Mouse (Mus musculus): Measurements from ENCODE around the gene Fut7. TPM values are rescaled to one million over a fixed set of nuclear protein-coding genes. Genes with fewer than 3 reads are reported as not detected.

Fut7 gene
- polyA plus RNA-seq, 1 experiment from 2014 or later = not detected

DNA sequence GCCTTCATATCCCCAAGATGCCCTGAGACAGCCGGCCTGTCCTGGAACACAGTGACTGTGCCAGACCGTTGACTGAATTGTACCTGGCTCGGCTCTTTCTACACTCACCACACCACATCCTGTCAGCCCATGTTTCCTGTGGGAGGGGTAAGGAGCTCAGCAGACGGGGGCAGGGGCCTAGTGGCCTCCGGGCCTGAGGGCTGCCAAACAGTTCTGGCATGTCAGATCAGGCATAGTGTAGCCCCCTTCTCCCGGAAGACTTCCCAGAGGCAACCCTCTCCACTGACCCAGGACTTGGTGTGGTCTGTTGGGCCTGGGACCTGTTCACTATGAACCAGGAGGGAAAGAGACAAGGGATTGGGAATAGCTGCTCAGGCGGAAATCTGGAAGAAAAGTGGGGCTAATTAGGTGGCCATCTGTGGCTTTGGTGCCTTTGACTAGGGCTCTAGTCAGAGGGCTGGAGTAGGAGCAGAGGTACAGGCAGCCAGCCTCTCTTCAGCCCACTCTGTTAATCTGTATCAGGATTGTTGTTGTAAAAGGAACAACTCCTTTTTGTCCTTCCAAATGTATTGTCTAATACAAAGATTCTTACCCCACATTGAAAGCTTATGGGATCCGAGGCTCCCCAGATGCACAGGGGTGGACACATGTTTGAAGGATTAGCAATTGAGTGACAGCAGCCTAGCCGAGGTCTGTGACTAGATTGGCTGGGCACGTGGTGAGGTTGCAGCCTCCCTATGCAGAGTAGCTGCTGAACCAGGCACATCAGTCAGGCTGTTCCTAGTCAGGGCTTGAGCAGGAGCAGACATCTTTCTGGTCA, 43.0 kb downstream of the Fut7 start:
- ATAC-seq (replicated peaks; ENCODE audit: insufficient number of reproducible peaks, low FRiP score, low TSS enrichment, low read depth) = no peak
- WGBS = 35% methylated on average over 10 of the region's 10 CpGs
- Histone ChIP-seq H3K4me1 (ENCODE audit: control insufficient read depth, insufficient read depth, low read length) (no peaks in the 10 kb centered on the region), H3K27ac (replicated peaks; ENCODE audit: low read depth, low read length) (no peak overlapping the region), H3K9ac (replicated peaks; ENCODE audit: low read length) (no peak overlapping the region), H3K4me2 (ENCODE audit: low read depth, low read length) (no peak overlapping the region), H3K9me3 (replicated peaks; ENCODE audit: control insufficient read depth, low read length) (no peaks in the 10 kb centered on the region), H3K27me3 (ENCODE audit: control insufficient read depth, insufficient read depth, low read length) (no peaks in the 10 kb centered on the region), H3K36me3 (replicated peaks; ENCODE audit: control insufficient read depth, insufficient read depth, low read depth, low read length) (no peaks in the 10 kb centered on the region), H3K4me3 (ENCODE audit: low read depth, low read length) (no peak overlapping the region)
- DNase-seq (ENCODE audit: low spot score) = no peak

DNA sequence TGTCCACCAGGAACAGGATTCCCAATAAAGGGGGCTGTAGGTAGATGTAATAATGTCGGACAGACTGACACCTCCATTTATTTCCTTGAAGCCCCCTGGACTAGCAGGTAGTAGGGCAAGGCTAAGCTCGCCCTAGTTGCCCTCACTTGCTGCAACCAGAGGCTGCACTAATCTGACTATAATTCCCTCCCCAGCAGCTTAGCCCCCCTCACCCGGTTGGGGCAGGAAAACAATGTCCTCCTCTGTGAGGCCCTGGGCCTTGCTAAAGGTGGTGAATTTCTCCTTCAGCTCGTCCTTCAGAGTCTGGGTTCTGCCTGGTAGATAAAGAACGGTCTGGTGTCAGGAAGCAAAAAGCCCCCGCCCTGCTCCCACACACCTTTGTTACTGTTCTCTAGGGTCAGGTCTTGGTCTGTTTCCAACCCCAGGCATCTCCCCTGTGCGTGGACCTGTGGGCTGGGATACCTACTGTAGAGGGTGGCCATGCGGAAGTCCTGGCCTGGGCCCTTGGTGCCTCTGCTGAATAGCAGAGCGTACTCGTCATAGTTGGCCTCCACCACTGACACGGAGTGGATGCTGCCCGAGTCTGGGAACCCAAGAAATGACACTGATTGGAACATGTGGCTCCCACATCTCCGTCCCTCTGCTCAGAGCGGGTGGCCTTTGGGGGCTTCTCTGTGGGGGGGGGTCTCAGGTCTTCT, 44.7 kb downstream of the Fut7 start:
- H3K4me2 ChIP-seq (ENCODE audit: low read depth, low read length) = no peak overlapping the region
- ATAC-seq (replicated peaks; ENCODE audit: insufficient number of reproducible peaks, low FRiP score, low TSS enrichment, low read depth) (no peak), DNase-seq (ENCODE audit: low spot score) (no peak)
- H3K27ac ChIP-seq (replicated peaks; ENCODE audit: low read depth, low read length) = no peak overlapping the region
- H3K4me3 ChIP-seq (ENCODE audit: low read depth, low read length) = no peak overlapping the region
- H3K9ac ChIP-seq (replicated peaks; ENCODE audit: low read length) = no peak overlapping the region
- H3K36me3 ChIP-seq (replicated peaks; ENCODE audit: control insufficient read depth, insufficient read depth, low read depth, low read length) = no peaks in the 10 kb centered on the region
- WGBS = 75% methylated on average over 14 of the region's 14 CpGs
- no peaks in the 10 kb centered on the region for H3K4me1 ChIP-seq (ENCODE audit: control insufficient read depth, insufficient read depth, low read length)
- H3K9me3 ChIP-seq (replicated peaks; ENCODE audit: control insufficient read depth, low read length) = no peaks in the 10 kb centered on the region
- no peaks in the 10 kb centered on the region for H3K27me3 ChIP-seq (ENCODE audit: control insufficient read depth, insufficient read depth, low read length)

DNA sequence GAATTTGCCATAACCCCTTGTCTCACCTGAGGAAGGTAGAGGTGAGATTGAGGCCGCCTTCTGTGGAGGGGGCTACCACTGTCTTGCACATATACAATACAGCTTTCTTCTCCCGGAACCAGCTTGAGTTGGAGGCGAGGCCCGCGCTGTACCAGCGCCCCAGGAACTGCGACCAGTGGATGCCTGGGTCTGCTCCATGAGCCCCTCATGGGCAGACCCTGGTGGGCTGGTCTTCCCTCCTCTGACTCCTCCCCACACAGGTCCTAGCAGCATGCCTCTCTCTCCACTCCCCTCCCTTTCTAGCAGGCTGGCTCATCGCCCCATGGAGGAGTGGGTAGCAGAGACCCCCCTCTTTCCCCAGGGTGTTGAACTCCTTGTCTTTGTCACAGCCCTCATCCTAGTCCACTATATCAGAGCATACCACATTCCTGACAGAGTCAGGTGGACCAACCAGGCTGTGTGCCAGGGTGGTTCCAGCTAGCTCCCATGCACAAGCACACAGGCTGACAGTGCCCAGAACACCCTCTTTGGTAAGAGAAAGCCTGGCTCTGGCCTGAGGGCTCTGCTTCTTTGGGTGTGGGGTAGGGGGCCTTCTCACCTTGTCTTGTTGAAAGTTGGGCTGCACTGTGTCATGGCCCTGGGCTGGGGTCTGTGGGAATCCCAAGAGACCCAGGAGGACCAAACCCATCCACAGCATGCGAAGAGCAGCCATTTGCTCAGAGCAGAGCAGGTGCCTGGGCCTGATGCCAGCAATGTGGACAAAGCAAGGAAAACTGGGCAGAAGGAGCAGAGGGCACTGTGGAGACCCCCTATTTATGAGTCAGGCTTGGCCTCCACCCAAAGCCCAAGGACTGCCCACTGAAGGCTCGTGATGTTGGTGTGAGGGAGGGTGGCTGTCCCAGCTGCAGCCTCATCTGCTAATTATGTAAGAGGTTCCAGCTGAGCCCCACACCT, 46.2 kb downstream of the Fut7 start:
- no peak overlapping the region for H3K4me3 ChIP-seq (ENCODE audit: low read depth, low read length)
- H3K9me3 ChIP-seq (replicated peaks; ENCODE audit: control insufficient read depth, low read length) = no peaks in the 10 kb centered on the region
- H3K4me2 ChIP-seq (ENCODE audit: low read depth, low read length) = no peak overlapping the region
- DNase-seq (ENCODE audit: low spot score) (no peak), ATAC-seq (replicated peaks; ENCODE audit: insufficient number of reproducible peaks, low FRiP score, low TSS enrichment, low read depth) (peak; percentile 27; the same call in 1 of the 2 replicates)
- H3K9ac ChIP-seq (replicated peaks; ENCODE audit: low read length) = no peak overlapping the region
- H3K36me3 ChIP-seq (replicated peaks; ENCODE audit: control insufficient read depth, insufficient read depth, low read depth, low read length) = no peaks in the 10 kb centered on the region
- H3K27me3 ChIP-seq (ENCODE audit: control insufficient read depth, insufficient read depth, low read length) = no peaks in the 10 kb centered on the region
- no peak overlapping the region for H3K27ac ChIP-seq (replicated peaks; ENCODE audit: low read depth, low read length)
- 78% methylated on average over 10 of the region's 10 CpGs for WGBS
- H3K4me1 ChIP-seq (ENCODE audit: control insufficient read depth, insufficient read depth, low read length) = no peaks in the 10 kb centered on the region

DNA sequence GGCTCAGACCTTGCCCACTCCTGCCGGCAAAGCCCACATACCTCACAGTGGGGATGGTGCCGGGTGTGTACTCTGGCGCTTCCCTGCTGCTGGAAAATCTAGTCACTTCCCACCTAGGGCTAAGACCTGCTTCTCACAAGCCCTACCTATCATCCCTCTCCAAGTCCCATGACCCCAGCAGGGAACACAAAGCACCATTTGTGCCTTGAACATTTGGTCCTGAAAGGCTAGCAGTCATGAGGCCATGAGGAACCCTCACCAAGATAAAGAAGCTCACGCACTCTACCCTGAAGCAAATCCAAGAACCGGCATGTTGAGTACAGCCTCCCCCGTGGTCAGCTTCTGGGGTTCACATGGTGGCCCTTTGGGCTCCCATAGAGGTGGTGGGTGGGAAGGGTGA, 46.9 kb downstream of the Fut7 start, which contains the start of gene Ptgds:
Ptgds (minus strand) TSS at position 78 of the 400 bp plus-strand sequence.
- no peaks in the 10 kb centered on the region for H3K36me3 ChIP-seq (replicated peaks; ENCODE audit: control insufficient read depth, insufficient read depth, low read depth, low read length)
- H3K27me3 ChIP-seq (ENCODE audit: control insufficient read depth, insufficient read depth, low read length) = no peaks in the 10 kb centered on the region
- H3K9ac ChIP-seq (replicated peaks; ENCODE audit: low read length) = no peak within 1 kb of the TSS
- no peak within 1 kb of the TSS for H3K27ac ChIP-seq (replicated peaks; ENCODE audit: low read depth, low read length)
- no peak for ATAC-seq (replicated peaks; ENCODE audit: insufficient number of reproducible peaks, low FRiP score, low TSS enrichment, low read depth)
- DNase-seq (ENCODE audit: low spot score) = no peak
- WGBS = 46% methylated on average over 6 of the region's 6 CpGs
- no peak within 1 kb of the TSS for H3K4me3 ChIP-seq (ENCODE audit: low read depth, low read length)
- no peak within 1 kb of the TSS for H3K4me2 ChIP-seq (ENCODE audit: low read depth, low read length)
- H3K9me3 ChIP-seq (replicated peaks; ENCODE audit: control insufficient read depth, low read length) = no peaks in the 10 kb centered on the region
- no peaks in the 10 kb centered on the region for H3K4me1 ChIP-seq (ENCODE audit: control insufficient read depth, insufficient read depth, low read length)

DNA sequence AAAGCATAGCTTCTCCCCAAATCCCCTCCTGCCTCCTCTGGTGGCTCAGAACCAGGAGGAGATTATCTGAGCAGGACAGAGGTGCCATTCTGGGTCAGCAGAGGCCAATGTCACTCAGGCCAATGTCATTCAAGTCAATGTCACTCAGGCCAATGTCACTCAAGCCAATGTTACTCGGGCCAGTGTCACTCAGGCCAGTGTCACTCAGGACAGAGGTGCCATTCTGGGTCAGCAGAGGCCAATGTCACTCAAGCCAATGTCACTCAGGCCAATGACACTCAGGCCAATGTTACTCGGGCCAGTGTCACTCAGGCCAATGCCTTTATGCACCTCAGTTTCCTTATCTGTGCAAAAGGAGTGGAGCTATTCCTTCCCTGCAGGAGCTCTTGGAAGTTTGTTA, 49.5 kb downstream of the Fut7 start:
- 80% methylated on average over 2 of the region's 2 CpGs for WGBS
- no peaks in the 10 kb centered on the region for H3K9me3 ChIP-seq (replicated peaks; ENCODE audit: control insufficient read depth, low read length)
- H3K4me2 ChIP-seq (ENCODE audit: low read depth, low read length) = no peak overlapping the region
- H3K9ac ChIP-seq (replicated peaks; ENCODE audit: low read length) = no peak overlapping the region
- no peak overlapping the region for H3K4me3 ChIP-seq (ENCODE audit: low read depth, low read length)
- ATAC-seq (replicated peaks; ENCODE audit: insufficient number of reproducible peaks, low FRiP score, low TSS enrichment, low read depth) = no peak
- H3K27ac ChIP-seq (replicated peaks; ENCODE audit: low read depth, low read length) = no peak overlapping the region
- H3K4me1 ChIP-seq (ENCODE audit: control insufficient read depth, insufficient read depth, low read length) = no peaks in the 10 kb centered on the region
- H3K27me3 ChIP-seq (ENCODE audit: control insufficient read depth, insufficient read depth, low read length) = no peaks in the 10 kb centered on the region
- H3K36me3 ChIP-seq (replicated peaks; ENCODE audit: control insufficient read depth, insufficient read depth, low read depth, low read length) = no peaks in the 10 kb centered on the region
- DNase-seq (ENCODE audit: low spot score) = no peak

Small RNA genes lying within 50 kb of the gene (microRNA-seq; reads per million reads assigned to microRNA genes)
- gene Mir3087 (ENCODE audit: borderline number of aligned reads) = not detected

Other genes starting within 250 kb of the Fut7 start
- 16.8 and 17.0 TPM in 2 replicates for gene Nrarp, start 242.5 kb upstream of the Fut7 start, polyA plus RNA-seq (2014; fragmentation: Nextera tagmentation; extraction: Ambion mirVana)
- gene Tor4a, start 226.4 kb upstream of the Fut7 start, polyA plus RNA-seq (2014; fragmentation: Nextera tagmentation; extraction: Ambion mirVana) = 1.9 and 2.6 TPM in 2 replicates
- gene Nelfb, start 211.8 kb upstream of the Fut7 start, polyA plus RNA-seq (2014; fragmentation: Nextera tagmentation; extraction: Ambion mirVana) = 90.5 and 92.2 TPM in 2 replicates
- gene Stpg3, start 208.6 kb upstream of the Fut7 start, polyA plus RNA-seq (2014; fragmentation: Nextera tagmentation; extraction: Ambion mirVana) = not detected in 2 replicates
- 1.4 TPM in 1 of 2 replicates, not detected in the other for gene Fam166a, start 204.5 kb upstream of the Fut7 start, polyA plus RNA-seq (2014; fragmentation: Nextera tagmentation; extraction: Ambion mirVana)
- gene Tubb4b, start 198.6 kb upstream of the Fut7 start, polyA plus RNA-seq (2014; fragmentation: Nextera tagmentation; extraction: Ambion mirVana) = 456 and 490 TPM in 2 replicates
- gene Slc34a3, start 188.9 kb upstream of the Fut7 start, polyA plus RNA-seq (2014; fragmentation: Nextera tagmentation; extraction: Ambion mirVana) = not detected in 2 replicates
- not detected in 2 replicates for gene Rnf224, start 186.5 kb upstream of the Fut7 start, polyA plus RNA-seq (2014; fragmentation: Nextera tagmentation; extraction: Ambion mirVana)
- 7.4 and 10.4 TPM in 2 replicates for gene Rnf208, start 181.0 kb upstream of the Fut7 start, polyA plus RNA-seq (2014; fragmentation: Nextera tagmentation; extraction: Ambion mirVana)
- 0.50 TPM in 1 of 2 replicates, not detected in the other for gene Cysrt1, start 180.8 kb upstream of the Fut7 start, polyA plus RNA-seq (2014; fragmentation: Nextera tagmentation; extraction: Ambion mirVana)
- gene AL732309.1, start 176.4 kb upstream of the Fut7 start, polyA plus RNA-seq (2014; fragmentation: Nextera tagmentation; extraction: Ambion mirVana) = 3.3 and 4.2 TPM in 2 replicates
- 12.8 and 13.3 TPM in 2 replicates for gene Tmem203, start 167.8 kb upstream of the Fut7 start, polyA plus RNA-seq (2014; fragmentation: Nextera tagmentation; extraction: Ambion mirVana)
- 4.3 and 4.9 TPM in 2 replicates for gene Tprn, start 160.6 kb upstream of the Fut7 start, polyA plus RNA-seq (2014; fragmentation: Nextera tagmentation; extraction: Ambion mirVana)
- 253 and 254 TPM in 2 replicates for gene Ssna1, start 150.8 kb upstream of the Fut7 start, polyA plus RNA-seq (2014; fragmentation: Nextera tagmentation; extraction: Ambion mirVana)
- 111 and 113 TPM in 2 replicates for gene Anapc2, start 150.8 kb upstream of the Fut7 start, polyA plus RNA-seq (2014; fragmentation: Nextera tagmentation; extraction: Ambion mirVana)
- gene Tmem210, start 135.1 kb upstream of the Fut7 start, polyA plus RNA-seq (2014; fragmentation: Nextera tagmentation; extraction: Ambion mirVana) = not detected in 2 replicates
- gene Lrrc26, start 133.4 kb upstream of the Fut7 start, polyA plus RNA-seq (2014; fragmentation: Nextera tagmentation; extraction: Ambion mirVana) = not detected in 2 replicates
- 1.6 TPM in 2 replicates for gene Grin1, start 104.1 kb upstream of the Fut7 start, polyA plus RNA-seq (2014; fragmentation: Nextera tagmentation; extraction: Ambion mirVana)
- 87.2 and 92.7 TPM in 2 replicates for gene Man1b1, start 90.9 kb upstream of the Fut7 start, polyA plus RNA-seq (2014; fragmentation: Nextera tagmentation; extraction: Ambion mirVana)
- 18.2 and 19.1 TPM in 2 replicates for gene Dpp7, start 66.9 kb upstream of the Fut7 start, polyA plus RNA-seq (2014; fragmentation: Nextera tagmentation; extraction: Ambion mirVana)
- gene Uap1l1, start 57.6 kb upstream of the Fut7 start, polyA plus RNA-seq (2014; fragmentation: Nextera tagmentation; extraction: Ambion mirVana) = 5.2 and 8.9 TPM in 2 replicates
- gene Sapcd2, start 50.9 kb upstream of the Fut7 start, polyA plus RNA-seq (2014; fragmentation: Nextera tagmentation; extraction: Ambion mirVana) = 39.1 and 43.2 TPM in 2 replicates
- 0.10 and 0.28 TPM in 2 replicates for gene Entpd2, start 27.4 kb upstream of the Fut7 start, polyA plus RNA-seq (2014; fragmentation: Nextera tagmentation; extraction: Ambion mirVana)
- 26.8 and 38.0 TPM in 2 replicates for gene Npdc1, start 23.9 kb upstream of the Fut7 start, polyA plus RNA-seq (2014; fragmentation: Nextera tagmentation; extraction: Ambion mirVana)
- 2.2 TPM in 2 replicates for gene Abca2, start 5.4 kb downstream of the Fut7 start, polyA plus RNA-seq (2014; fragmentation: Nextera tagmentation; extraction: Ambion mirVana)
- 0.71 TPM in 1 of 2 replicates, not detected in the other for gene Clic3, start 33.6 kb downstream of the Fut7 start, polyA plus RNA-seq (2014; fragmentation: Nextera tagmentation; extraction: Ambion mirVana)
- gene Paxx, start 37.8 kb downstream of the Fut7 start, polyA plus RNA-seq (2014; fragmentation: Nextera tagmentation; extraction: Ambion mirVana) = 12.4 and 14.3 TPM in 2 replicates
- 0.26 and 0.28 TPM in 2 replicates for gene Ptgds, start 46.8 kb downstream of the Fut7 start, polyA plus RNA-seq (2014; fragmentation: Nextera tagmentation; extraction: Ambion mirVana)
- not detected in 2 replicates for gene Lcn12, start 70.6 kb downstream of the Fut7 start, polyA plus RNA-seq (2014; fragmentation: Nextera tagmentation; extraction: Ambion mirVana)
- 51.1 and 56.4 TPM in 2 replicates for gene Fbxw5, start 77.5 kb downstream of the Fut7 start, polyA plus RNA-seq (2014; fragmentation: Nextera tagmentation; extraction: Ambion mirVana)
- 3.8 and 4.3 TPM in 2 replicates for gene C8g, start 78.5 kb downstream of the Fut7 start, polyA plus RNA-seq (2014; fragmentation: Nextera tagmentation; extraction: Ambion mirVana)
- gene Traf2, start 123.7 kb downstream of the Fut7 start, polyA plus RNA-seq (2014; fragmentation: Nextera tagmentation; extraction: Ambion mirVana) = 35.6 and 36.0 TPM in 2 replicates
- gene Edf1, start 134.6 kb downstream of the Fut7 start, polyA plus RNA-seq (2014; fragmentation: Nextera tagmentation; extraction: Ambion mirVana) = 336 and 375 TPM in 2 replicates
- 1.2 and 8.5 TPM in 2 replicates for gene Mamdc4, start 151.6 kb downstream of the Fut7 start, polyA plus RNA-seq (2014; fragmentation: Nextera tagmentation; extraction: Ambion mirVana)
- gene Phpt1, start 152.0 kb downstream of the Fut7 start, polyA plus RNA-seq (2014; fragmentation: Nextera tagmentation; extraction: Ambion mirVana) = 145 and 157 TPM in 2 replicates
- gene Ajm1, start 158.5 kb downstream of the Fut7 start, polyA plus RNA-seq (2014; fragmentation: Nextera tagmentation; extraction: Ambion mirVana) = 0.07 and 0.25 TPM in 2 replicates
- gene Rabl6, start 185.3 kb downstream of the Fut7 start, polyA plus RNA-seq (2014; fragmentation: Nextera tagmentation; extraction: Ambion mirVana) = 44.3 and 46.0 TPM in 2 replicates
- gene Ccdc183, start 194.4 kb downstream of the Fut7 start, polyA plus RNA-seq (2014; fragmentation: Nextera tagmentation; extraction: Ambion mirVana) = 0.15 and 0.18 TPM in 2 replicates
- gene Tmem141, start 198.7 kb downstream of the Fut7 start, polyA plus RNA-seq (2014; fragmentation: Nextera tagmentation; extraction: Ambion mirVana) = 17.5 and 18.7 TPM in 2 replicates
- gene Fcna, start 204.8 kb downstream of the Fut7 start, polyA plus RNA-seq (2014; fragmentation: Nextera tagmentation; extraction: Ambion mirVana) = 0.52 and 0.81 TPM in 2 replicates
- not detected in 2 replicates for gene Lcn8, start 229.9 kb downstream of the Fut7 start, polyA plus RNA-seq (2014; fragmentation: Nextera tagmentation; extraction: Ambion mirVana)
- not detected in 2 replicates for gene Lcn5, start 234.7 kb downstream of the Fut7 start, polyA plus RNA-seq (2014; fragmentation: Nextera tagmentation; extraction: Ambion mirVana)